Mouse (Mus musculus) adipocyte (in vitro differentiated cells): ENCODE results near the gene Prm2.
"Not testable (repeated sequence)": the region's sequence is repeated elsewhere in the genome, so short reads cannot be mapped to it uniquely, and the experiment has no call there.

Experiments used
- DNase-seq: peaks from one replicate; pipeline ENCODE4 v3.0.0-alpha.2; 2016; ENCODE audit warnings: low spot score

Gene Prm2

DNA sequence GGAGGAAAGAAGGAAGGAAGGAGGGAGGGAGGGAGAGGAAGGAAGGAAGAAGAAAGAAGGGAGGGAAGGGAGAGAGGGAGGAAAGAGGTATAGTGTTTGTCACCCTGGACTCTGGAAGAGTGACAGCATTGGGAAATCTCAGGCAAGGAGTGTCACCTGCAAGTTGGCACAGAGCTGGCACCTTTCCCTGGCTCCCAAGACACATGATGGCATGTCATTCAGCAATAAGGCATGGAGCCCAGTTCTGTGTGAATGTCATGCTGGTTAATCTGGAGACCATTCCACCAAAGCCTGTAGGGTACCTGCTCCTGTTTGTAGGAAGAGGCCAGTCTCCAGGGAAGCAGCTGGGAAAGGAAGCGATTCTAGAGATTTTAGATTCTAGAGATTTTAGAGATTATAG lies 14.4 kb upstream of the Prm2 start:
- DNase-seq: no peak

DNA sequence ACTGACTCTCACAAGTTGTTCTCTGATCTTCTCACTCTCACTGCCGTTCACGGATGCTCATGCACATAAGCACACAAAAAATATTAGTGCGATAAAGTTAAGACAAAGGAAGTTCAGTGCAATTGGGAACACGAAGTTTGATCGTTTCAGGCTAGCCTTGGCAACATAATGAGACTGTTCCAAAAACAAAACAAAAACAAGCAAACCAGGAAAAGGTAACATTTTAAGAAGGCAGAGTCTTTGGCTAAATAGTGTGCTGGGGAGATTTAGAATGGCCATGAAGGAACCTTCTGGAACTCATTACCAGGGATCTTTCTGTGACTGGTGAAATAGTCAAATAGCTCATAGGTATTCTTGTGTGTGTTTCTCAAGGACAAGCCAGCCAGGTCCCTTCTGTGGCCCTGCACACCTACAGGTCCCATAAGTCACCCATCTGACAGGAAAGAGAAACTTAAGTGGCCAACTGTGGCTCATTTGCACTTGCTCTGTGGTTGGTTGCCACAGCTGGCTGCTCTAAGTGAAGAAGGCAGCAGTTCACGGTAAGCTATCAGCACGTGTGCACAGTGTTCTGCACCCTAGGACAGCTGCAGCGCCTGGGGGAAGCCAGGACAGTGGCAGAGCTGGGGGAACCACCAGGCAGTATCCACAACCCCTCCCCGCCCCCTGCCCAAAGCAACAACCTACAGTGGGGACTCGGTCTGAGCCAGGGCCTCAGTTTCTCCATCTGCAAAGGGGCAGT lies 10.0 kb upstream of the Prm2 start, which contains the start of gene Prm1:
Prm1 (minus strand) TSS at position 51 of the 739 bp plus-strand sequence.
- DNase-seq: no peak

DNA sequence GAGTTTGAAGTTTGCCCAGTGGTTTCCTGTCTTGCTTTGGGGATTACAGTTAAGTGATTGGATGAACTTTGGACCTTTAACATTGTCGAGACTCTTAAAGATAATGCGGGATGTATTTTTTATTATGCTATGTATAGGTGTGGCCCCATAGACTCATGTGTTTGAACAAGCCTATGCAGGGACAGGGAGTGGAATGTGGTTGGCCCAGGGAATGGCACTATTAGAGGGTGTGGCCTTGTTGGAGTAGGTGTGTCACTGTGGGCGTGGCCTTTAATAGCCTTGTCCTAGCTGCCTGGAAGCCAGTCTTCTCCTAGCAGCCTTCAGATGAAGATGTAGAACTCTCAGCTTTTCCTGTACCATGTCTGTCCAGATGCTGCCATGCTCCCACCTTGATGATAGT lies 6.5 kb upstream of the Prm2 start:
- DNase-seq: not testable (repeated sequence)

DNA sequence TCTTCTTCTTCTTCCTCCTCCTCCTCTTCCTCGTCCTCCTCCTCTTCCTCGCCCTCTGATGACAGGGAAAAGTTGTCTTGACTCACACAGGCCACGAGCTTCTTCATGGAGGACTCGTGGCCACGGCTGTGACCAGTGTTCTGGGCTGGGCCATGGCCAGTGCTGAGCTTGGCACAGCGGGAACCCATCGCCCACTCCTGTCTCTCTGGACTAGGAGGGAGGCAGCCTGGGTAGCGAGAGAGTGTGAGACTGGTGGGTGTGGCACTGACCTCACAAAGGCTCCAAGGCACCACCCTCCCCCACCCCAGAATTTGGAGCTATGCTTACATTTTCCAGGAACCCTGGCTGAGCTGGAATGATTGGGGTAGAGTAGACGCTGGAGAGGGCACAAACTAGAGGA lies 5.2 kb downstream of the Prm2 start, which contains the start of gene Prm3:
Prm3 (minus strand) TSS at position 213 of the 400 bp plus-strand sequence.
- DNase-seq: no peak

DNA sequence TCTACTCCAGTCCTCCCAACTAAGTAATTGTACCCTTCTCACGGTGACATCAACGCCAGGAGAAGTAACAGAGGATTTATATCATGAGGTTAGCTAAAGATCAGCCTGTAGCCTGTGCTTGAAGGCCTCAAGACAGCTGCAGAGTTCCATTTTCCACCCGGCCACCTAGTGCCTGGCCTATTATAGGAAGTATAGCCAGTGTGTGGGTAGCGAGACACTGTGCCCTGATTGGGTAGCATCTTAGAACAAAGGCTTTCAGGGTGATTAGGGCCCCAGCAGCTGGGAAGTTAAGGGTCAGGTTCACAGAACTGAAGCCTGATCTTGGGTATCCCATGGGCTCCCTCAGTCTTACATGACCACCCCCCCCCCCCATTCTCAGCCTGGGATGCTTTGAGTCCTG lies 7.1 kb downstream of the Prm2 start:
- DNase-seq: no peak

DNA sequence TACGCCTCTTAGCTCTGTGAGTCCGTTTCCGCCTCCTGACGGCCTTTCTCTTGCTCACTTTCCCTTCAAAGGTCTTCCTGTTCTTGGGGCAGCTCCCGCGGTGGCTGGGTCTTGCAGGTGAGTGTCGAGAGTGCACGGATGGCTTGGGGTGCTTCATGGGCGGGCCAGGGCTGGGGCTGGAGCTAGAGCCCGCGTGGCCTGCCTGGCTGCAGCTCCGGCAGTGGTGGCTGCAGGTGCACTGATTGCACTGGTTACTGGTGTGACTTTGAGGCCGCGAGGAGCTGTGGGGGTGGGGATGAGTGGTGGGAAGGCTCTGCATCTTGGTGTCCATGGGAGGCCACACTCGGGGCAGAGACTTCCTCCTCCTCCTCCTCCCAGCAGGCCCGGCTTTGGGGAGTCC lies 7.7 kb downstream of the Prm2 start, which contains the start of gene Tnp2:
Tnp2 (minus strand) TSS at position 390 of the 400 bp plus-strand sequence.
- no peak for DNase-seq

DNA sequence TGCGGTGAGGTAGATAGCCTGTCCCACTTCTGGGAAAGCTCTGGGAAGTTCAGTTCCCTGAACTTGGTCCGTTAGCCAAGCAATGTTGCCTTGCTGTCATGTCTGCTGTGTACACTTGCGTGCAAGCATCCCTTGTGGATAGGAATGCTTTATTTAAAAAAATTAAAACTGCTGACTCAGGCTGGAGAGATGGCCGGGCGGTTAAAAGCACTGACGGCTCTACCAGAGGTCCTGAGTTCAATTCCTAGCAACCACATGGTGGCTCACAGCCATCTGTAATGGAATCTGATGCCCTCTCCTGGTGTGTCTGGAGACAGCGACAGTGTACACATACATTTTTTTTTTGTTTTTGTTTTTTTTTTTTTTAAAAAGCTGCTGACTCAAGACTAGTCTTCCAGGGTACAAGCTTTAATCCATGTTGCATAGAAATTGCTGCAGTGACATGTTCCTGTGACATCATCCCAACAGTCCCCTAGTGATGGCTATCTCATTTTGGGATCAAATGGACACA lies 8.3 kb downstream of the Prm2 start:
- DNase-seq: no peak

DNA sequence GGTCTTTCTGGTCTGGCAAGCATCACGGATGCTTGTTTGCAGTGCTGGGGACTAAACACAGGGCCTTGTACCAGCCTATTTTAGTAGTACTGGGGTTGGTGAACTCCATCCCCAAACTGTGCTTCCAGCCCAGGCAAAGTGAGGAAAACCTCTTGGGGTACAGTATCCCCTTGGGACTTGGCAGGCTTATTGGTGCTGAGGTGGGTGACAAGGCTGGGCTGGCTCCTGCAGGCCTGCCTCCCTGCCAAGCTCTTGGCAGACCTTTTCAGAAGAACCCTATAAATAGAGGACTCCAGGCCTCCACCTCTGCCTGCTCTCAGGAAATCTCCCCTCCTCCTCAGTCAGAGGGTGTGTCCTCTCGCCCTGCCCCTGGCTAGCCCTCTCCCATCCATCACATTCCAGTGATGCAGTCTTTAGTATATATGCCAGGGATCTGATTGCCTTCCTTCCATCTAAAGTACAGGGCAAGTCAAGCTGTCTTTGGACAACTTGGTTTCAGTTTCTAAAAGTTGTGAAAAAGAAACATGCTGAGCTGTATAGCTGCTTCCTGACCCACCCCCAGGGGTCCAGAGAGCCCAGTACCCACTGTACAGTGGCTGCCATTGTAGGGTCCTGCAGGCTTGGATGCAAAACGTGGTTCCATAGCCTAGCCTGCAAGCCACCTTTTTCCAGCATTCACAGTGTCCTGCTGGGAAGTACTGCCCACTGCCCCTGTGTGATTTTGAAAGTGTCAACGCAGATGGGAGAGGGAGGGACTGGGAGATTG lies 9.0 kb downstream of the Prm2 start:
- peak; percentile 36 for DNase-seq

DNA sequence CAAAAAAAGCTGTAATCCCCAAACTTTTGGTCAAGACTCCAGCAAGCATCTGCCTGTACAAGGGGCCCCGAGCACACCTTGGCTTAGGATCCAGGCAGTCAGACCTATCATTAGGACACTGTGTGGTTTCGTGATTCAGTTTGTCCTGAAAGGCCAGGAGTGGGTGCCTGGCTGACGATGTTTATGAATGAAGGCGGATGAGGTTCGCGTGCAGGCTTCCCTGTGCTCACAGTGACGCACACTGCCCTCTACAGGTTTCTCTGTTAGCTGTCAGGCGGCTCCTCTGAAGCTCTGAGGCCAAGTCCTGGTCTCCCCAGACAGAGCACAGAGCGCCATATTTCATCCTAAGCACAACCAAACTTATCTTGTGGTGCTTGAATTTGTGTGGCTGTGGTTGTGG lies 9.6 kb downstream of the Prm2 start:
- peak; percentile 96 for DNase-seq

DNA sequence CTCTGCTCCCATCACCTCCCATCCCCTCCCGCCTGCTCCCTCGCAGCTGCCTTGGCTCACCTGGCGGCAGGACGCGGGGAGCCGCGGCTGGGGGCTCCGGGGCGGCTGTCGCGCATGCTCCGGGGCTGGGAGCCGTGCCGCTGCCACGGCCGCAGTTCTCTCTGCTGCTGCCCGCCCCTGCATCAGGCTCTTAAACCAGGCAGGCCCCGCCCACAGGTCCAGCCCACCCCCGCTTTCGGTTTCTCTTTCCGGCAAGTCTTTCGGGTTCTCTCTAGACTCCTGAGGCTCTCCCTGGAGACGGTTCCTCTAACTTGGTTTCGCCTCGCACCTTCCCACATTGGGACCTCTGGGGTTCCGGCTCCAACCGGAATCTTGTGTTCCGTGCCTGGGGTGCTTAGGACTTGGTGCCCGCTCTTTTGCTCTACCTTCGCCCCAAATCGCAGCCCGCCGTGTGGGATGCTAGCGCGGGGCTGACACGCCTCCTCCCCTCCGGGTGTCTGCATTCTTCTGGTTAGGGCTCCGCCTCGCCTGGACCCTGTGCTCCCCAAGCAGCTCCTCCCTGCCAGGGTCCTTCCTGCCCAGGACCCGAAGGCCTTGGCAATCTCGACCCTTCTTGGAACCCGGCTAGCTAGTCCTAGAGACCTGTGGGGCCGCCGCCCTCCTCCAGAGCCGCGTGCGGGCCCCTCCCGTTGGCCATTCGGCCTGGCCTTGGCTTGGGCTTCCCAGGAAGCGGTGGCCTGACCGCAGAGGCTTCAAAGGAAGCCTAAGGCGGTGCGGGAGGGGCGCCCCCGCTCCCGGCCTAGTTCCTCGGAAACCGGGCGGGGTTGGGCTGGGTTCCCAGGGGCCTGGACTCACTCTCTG lies 10.3 kb downstream of the Prm2 start, which contains the start of gene Socs1:
Socs1 (minus strand) TSS at position 166 of the 861 bp plus-strand sequence.
- peak; percentile 96 for DNase-seq

DNA sequence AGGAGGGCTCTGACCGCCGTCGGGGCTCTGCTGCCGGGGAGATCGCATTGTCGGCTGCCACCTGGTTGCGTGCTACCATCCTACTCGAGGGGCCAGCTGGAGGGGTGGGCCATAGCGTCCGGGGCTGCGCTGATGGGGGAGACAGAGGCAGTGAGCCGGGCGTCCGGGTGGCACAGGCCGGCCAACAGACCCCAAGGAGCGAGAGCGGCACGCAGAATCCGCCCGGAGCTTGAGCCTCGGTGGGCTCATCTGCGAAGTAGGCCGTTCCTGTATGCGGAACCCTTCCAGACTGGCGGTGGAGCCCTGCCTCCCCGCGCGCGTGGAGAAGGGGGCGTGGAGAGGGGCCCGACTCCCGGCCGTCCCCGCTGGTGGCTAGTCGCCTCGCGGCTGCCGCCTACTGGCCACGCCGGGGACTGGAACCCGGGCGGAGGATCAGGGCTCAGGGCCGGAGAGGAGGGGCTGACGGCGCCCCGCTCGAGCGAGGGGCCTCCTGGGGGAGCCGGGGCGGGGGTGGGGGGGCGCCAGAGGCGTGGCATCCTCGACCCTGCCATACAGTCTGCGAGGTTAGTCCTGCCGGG lies 11.1 kb downstream of the Prm2 start:
- peak; percentile 89 for DNase-seq

DNA sequence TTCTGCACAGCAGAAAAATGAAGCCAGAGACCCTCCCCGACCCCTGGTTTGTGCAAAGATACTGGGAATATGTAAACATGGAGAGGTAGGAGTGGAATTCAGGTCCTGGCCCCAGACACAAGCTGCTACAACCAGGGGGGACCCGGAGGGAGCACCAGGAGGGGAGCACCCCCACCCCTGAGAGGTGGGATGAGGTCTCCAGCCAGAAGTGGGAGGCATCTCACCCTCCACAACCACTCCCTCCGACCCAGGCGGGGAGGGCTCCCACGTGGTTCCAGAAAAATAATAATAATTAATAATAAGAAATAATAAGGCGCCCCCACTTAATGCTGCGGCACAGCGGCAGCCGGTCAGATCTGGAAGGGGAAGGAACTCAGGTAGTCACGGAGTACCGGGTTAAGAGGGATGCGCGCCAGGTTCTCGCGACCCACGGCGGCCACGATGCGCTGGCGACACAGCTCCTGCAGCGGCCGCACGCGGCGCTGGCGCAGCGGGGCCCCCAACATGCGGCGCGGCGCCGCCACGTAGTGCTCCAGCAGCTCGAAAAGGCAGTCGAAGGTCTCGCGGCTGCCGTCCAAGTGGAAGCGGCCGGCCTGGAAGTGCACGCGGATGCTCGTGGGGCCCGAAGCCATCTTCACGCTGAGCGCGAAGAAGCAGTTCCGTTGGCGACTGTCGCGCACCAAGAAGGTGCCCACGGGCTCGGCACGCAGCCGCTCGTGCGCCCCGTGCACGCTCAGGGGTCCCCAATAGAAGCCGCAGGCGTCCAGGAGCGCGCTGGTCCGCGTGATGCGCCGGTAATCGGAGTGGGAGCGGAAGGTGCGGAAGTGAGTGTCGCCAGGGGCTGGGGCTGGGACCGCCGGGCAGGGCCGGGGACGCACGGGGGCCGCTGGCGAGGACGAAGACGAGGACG lies 11.8 kb downstream of the Prm2 start:
- peak; percentile 47 for DNase-seq

DNA sequence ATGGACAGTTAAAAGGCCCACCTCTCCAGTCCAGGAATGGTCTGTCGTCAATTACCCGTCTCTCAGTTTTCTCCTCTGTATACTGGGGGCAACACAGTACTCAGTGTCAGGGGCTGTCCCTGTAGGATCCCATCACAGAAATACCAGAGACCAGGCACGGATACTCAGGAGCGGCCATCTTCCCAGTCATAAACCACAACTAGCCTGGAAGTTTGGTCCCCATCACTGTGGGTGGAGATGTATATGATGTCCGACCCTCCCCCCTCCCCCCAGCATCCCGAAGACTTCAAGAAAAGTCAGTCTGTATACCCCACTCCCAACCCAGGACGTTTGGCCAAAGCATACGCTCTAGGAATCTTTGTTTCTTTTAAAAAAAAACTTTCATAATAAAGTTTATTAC lies 12.5 kb downstream of the Prm2 start:
- DNase-seq: no peak

DNA sequence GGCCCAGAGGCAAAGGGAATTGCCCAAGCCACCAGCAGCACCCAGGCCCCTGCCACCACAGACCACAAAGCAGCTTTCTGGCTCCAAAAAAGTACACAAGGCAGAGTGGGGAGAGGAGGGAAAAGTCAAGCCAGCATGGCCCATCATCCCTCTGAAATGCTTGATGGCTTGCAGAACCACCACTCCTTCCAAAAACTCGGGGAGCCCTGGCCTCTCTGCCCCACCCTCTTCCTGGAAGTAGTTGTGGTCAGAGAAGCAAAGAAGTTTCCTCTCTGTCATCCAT lies 12.8 kb downstream of the Prm2 start:
- peak; percentile 47 for DNase-seq

DNA sequence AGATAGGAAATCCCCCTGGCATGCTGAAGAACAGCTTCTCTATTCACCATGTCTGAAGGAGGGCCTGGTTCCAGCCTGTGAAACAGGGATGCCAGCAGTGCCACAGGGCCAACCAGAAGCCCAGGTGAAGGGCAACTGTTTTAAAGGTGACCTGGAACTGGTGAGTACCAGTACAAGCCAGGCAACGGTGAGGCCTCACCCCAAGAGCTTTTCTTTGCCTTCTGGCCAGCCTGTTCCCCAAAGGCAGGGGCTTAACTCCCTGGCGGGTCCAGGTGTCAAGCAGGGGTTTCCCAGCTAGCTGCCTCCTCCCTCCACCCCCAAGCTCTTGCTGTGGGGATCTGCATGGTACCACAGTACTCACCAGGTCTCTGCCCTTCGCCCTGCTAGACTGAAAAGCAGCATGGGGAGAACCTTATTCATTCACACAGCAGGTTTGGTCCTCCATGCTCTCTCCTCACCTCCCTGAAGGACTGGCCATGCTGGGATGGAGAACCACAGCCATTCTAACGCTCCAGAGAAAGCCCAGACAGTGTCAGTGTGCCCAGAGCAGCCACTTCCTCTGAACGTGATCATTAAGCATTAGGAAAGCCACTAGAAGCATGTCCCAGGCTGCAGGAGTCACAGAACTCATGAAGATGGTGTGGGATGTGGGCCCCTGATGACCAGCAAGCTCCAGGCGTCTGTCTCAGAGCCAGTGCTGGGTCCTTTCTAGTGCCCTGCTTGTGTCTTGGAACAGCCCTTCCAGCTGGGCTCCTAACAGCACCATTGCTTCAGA lies 13.4 kb downstream of the Prm2 start:
- DNase-seq: no peak

DNA sequence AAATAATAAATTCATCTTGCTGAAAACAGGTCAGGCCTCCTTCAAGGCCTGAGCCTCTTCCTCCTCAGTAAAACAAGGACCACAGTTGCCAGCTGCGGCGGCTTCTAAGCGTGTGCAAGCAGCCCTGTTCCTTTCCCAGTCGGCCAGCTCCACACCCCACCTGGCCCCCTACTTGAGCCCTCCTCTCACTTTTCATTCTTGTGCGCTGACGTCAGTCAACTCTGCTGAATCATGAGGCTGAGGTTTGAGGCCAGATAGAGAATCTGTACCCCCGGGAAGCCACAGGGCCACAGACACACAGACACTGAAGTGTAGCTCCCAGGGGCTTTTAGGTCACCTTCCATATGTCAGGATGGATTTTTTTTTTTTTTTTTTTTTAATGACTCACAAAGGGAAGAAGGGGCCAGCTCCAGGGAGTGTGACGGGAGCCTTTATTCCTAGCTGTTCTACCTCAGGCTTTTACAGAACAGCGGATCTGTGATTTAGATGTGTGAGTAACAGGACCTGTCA lies 14.0 kb downstream of the Prm2 start:
- no peak for DNase-seq

DNA sequence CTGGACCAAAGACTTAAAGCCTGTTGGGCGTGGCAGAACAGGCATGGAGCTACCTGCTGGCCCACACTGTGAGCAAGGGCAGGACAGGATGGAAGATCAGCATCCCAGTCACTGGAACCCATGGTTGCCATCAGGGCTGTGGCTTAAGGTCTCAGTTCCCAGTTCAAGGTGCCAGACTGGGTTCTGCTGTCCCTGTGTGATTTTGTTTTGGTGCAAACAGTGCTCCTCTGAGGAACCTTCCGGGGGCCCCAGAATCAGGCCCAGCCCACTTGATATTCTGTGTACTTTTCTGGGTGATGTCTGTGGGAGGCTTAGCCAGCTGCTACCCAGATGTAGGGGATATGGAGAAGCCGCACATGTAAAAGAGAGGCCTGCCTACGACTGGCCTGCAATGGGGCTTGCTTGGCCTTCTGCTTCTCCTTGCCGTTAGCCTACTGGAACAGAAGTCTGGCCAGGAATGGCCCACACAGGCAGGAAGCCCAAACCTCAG lies 15.3 kb downstream of the Prm2 start:
- no peak for DNase-seq

DNA sequence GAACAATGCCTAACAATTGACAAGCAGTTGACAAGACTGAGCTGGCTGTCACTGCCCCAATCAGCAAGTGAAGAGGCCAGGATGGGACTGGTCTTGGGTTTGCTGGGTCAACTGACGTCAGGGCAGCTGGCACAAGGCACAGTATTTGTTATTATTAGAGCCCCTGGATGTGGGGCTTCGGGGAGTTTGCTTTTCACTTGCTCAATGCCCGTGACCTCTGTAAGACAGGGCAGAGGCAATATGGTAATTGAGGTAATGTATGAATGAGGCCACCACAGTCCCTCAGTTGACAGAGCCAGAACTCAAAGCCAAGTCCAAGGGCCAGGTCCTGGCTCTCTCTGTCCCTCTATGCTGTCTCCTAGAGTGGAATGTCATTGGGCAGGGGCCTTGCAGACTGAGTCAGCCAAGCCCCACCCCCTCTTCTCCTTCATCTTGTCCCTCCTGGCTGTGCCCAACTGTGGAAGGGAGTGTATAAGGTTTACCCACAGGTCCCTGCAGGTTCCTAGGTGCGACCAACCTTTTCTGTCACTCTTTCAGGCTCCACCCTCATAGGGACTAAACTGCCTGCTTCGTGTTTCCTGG lies 18.3 kb downstream of the Prm2 start:
- peak; percentile 33 for DNase-seq

DNA sequence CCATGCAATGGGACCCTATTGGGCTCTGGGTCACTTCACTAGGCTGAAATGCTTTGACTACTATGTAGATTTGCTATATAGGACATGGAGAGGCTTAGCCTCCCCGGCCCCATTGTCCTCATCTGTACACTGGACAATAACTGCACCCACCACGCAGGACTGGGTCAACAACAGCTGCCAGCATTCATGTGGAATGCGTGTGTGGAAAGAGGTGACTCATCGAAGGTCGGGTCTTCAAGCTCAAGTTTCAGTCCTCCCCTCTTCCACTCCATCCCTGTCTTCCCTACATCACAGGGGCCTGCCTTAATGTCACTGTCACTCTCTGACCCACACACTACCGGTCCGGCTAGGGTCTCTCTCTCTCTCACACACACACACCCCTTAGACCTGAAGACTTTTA lies 19.6 kb downstream of the Prm2 start:
- no peak for DNase-seq
